8 mouse cellular contexts compared by ENCODE assay signal in genomic region chr10:84903307-84903706, GRCm38 (mm10). TPM values are rescaled to one million over a fixed set of nuclear protein-coding genes. Genes with fewer than 3 reads are reported as not detected.
DNase-seq lines count a peak whose midpoint lies in the region; ATAC-seq and TF ChIP-seq lines count a peak whose summit lies in the region.

No protein-coding gene starts in this region.

- peaks cover 37% of the 10 kb centered on the region for H3K4me1 ChIP-seq in heart, embryonic 13.5 days
- peaks cover 9% of the 10 kb centered on the region for H3K4me1 ChIP-seq in lung, embryonic 16.5 days (replicated peaks; ENCODE audit: control insufficient read depth, insufficient read depth, low read length)
- peaks cover 9% of the 10 kb centered on the region; the same call in 1 of the 2 replicates for H3K4me1 ChIP-seq in stomach, embryonic 15.5 days

- peak overlapping the region; percentile 49 for H3K4me2 ChIP-seq in heart, embryonic 13.5 days
- H3K4me2 ChIP-seq in lung, embryonic 16.5 days (ENCODE audit: low read depth, low read length): peak overlapping the region; percentile 19
- H3K4me2 ChIP-seq in stomach, embryonic 15.5 days: peak overlapping the region; percentile 41

- ATAC-seq in heart, embryonic 13.5 days (ENCODE audit: extremely low read depth, insufficient number of reproducible peaks, low FRiP score, low TSS enrichment): no peak
- ATAC-seq in lung, embryonic 16.5 days (ENCODE audit: low read depth): peak; percentile 71
- no peak for ATAC-seq in stomach, embryonic 15.5 days (ENCODE audit: insufficient read depth, low FRiP score, low read depth)

- H3K27ac ChIP-seq in heart, embryonic 13.5 days (replicated peaks): no peak overlapping the region
- no peak overlapping the region for H3K27ac ChIP-seq in lung, embryonic 16.5 days (ENCODE audit: low read length)
- no peak overlapping the region for H3K27ac ChIP-seq in stomach, embryonic 15.5 days

- TF ChIP-seq POLR2A in brain, embryonic 14.5 days (IDR thresholded peaks at IDR 0.05; ENCODE audit: borderline replicate concordance, extremely low read depth, insufficient read depth, insufficient read length, poor library complexity, severe bottlenecking): no peak

- no peak overlapping the region for H3K4me3 ChIP-seq in heart, embryonic 13.5 days
- H3K4me3 ChIP-seq in lung, embryonic 16.5 days (ENCODE audit: low read length): no peak overlapping the region
- 0 out of 2 replicates have a peak overlapping the region, but pooled peaks have one; percentile 2 for H3K4me3 ChIP-seq in stomach, embryonic 15.5 days (replicated peaks)

- 46% methylated on average over 7 of the region's 7 CpGs for WGBS in heart, embryonic 13.5 days
- WGBS in lung, embryonic 16.5 days: 23% methylated on average over 7 of the region's 7 CpGs
- 40% methylated on average over 7 of the region's 7 CpGs for WGBS in stomach, embryonic 15.5 days

- TF ChIP-seq CTCF in brain, embryonic 14.5 days (IDR thresholded peaks at IDR 0.05; ENCODE audit: borderline replicate concordance, extremely low read depth, insufficient read depth, insufficient read length): no peak

- DNase-seq in layer of hippocampus, adult 11-12 months (ENCODE audit: low spot score): peak; percentile 31
- no peak for DNase-seq in layer of hippocampus, adult 18-20 months (ENCODE audit: low spot score in 2 of 2)
- DNase-seq in brain, embryonic 14.5 days (ENCODE audit: low read depth): peak; percentile 61
- no peak for DNase-seq in gastrocnemius, adult 18-20 months (ENCODE audit: low spot score)
- DNase-seq in urinary bladder, postnatal 10 days (ENCODE audit: low spot score): no peak

- no peaks in the 10 kb centered on the region for H3K27me3 ChIP-seq in heart, embryonic 13.5 days (replicated peaks)
- H3K27me3 ChIP-seq in lung, embryonic 16.5 days (ENCODE audit: control insufficient read depth, insufficient read depth, low read depth, low read length): no peaks in the 10 kb centered on the region
- no peaks in the 10 kb centered on the region for H3K27me3 ChIP-seq in stomach, embryonic 15.5 days (replicated peaks)

- peak overlapping the region; percentile 20; the same call in 1 of the 2 replicates for H3K9ac ChIP-seq in heart, embryonic 13.5 days
- peak overlapping the region; percentile 1; the same call in 1 of the 2 replicates for H3K9ac ChIP-seq in lung, embryonic 16.5 days (ENCODE audit: low read length)
- H3K9ac ChIP-seq in stomach, embryonic 15.5 days: no peak overlapping the region

- no peaks in the 10 kb centered on the region for H3K9me3 ChIP-seq in heart, embryonic 13.5 days
- H3K9me3 ChIP-seq in lung, embryonic 16.5 days (ENCODE audit: control insufficient read depth, low read length): no peaks in the 10 kb centered on the region
- no peaks in the 10 kb centered on the region for H3K9me3 ChIP-seq in stomach, embryonic 15.5 days

- no peaks in the 10 kb centered on the region for H3K36me3 ChIP-seq in heart, embryonic 13.5 days
- no peaks in the 10 kb centered on the region for H3K36me3 ChIP-seq in lung, embryonic 16.5 days (ENCODE audit: control insufficient read depth, insufficient read depth, low read length)
- H3K36me3 ChIP-seq in stomach, embryonic 15.5 days: no peaks in the 10 kb centered on the region

RNA-seq across cellular contexts. Expression of gene Ric8b, which starts 14.1 kb away (rescaled TPM):
- 10 to 100 TPM; 44.9 to 45.8 TPM for total RNA-seq in layer of hippocampus, adult 18-20 months (2021)
- polyA plus RNA-seq in brain, embryonic 14.5 days (2012; rRNA removed): 48.0 and 52.1 TPM in 2 replicates
- 14.3 and 15.4 TPM in 2 replicates for polyA plus RNA-seq in heart, embryonic 13.5 days (2015; fragmentation: Nextera tagmentation; extraction: Ambion mirVana)
- polyA plus RNA-seq in lung, embryonic 16.5 days (2015; fragmentation: Nextera tagmentation; extraction: Ambion mirVana): 17.8 and 19.8 TPM in 2 replicates
- 19.2 TPM in 2 replicates for polyA plus RNA-seq in stomach, embryonic 15.5 days (2015; fragmentation: Nextera tagmentation; extraction: Ambion mirVana)
- total RNA-seq in gastrocnemius, adult 18-20 months (2021): 10 to 100 TPM; 44.8 to 46.4 TPM

Comparison
In these comparisons a context has a peak if more than half of its experiments do, and no peak if none do; other contexts are left out.
1. DNase-seq: peak in layer of hippocampus, adult 11-12 months (single experiment) and brain, embryonic 14.5 days (single experiment); none in layer of hippocampus, adult 18-20 months (0 of 2), gastrocnemius, adult 18-20 months (single experiment) and urinary bladder, postnatal 10 days (single experiment).
2. Peak in every context shown above with its lines, with median percentiles within 50 percentile points of each other: H3K4me2 ChIP-seq.